Mouse (Mus musculus) splenic B cell, adult 2 months (primary cell): Measurements from ENCODE around the gene Sfxn5.

Experiments
- DNase-seq: peaks from one replicate; pipeline ENCODE4 v3.0.0-alpha.2; 2011; ENCODE audit warnings: low read depth, low spot score
- H3K27me3 ChIP-seq: 2 replicates; pipeline ENCODE4 v1.6.1; 2012; ENCODE audit warnings: mild to moderate bottlenecking, low read length, moderate library complexity, mixed read lengths; ENCODE audit not compliant: control insufficient read depth, poor library complexity, insufficient read depth, severe bottlenecking
- H3K36me3 ChIP-seq: 2 replicates; pipeline ENCODE4 v1.6.1; 2012; ENCODE audit warnings: mild to moderate bottlenecking, low read length, moderate library complexity, mixed read lengths; ENCODE audit not compliant: control insufficient read depth, poor library complexity, insufficient read depth, severe bottlenecking

The Sfxn5 gene

GRCm38 (mm10) chr6:85255578-85255977 lies 77.6 kb downstream of the Sfxn5 start:
- no peak for DNase-seq
- Histone ChIP-seq H3K36me3 (no peaks in the 10 kb centered on the region), H3K27me3 (no peaks in the 10 kb centered on the region)

GRCm38 (mm10) chr6:85253994-85254541 lies 79.2 kb downstream of the Sfxn5 start:
- Histone ChIP-seq H3K27me3 (no peaks in the 10 kb centered on the region), H3K36me3 (no peaks in the 10 kb centered on the region)
- DNase-seq = no peak

- Histone ChIP-seq H3K27me3 (no peaks in the 10 kb centered on the region), H3K36me3 (no peaks in the 10 kb centered on the region)
- DNase-seq = no peak
Measured at GRCm38 (mm10) chr6:85253275-85253674, 79.9 kb downstream of the Sfxn5 start.

- no peak for DNase-seq
- Histone ChIP-seq H3K27me3 (no peaks in the 10 kb centered on the region), H3K36me3 (no peaks in the 10 kb centered on the region)
Measured at GRCm38 (mm10) chr6:85252251-85253058, 80.8 kb downstream of the Sfxn5 start.

GRCm38 (mm10) chr6:85250811-85251241 lies 82.4 kb downstream of the Sfxn5 start:
- H3K27me3 ChIP-seq = no peaks in the 10 kb centered on the region
- DNase-seq = no peak
- no peaks in the 10 kb centered on the region for H3K36me3 ChIP-seq

- no peaks in the 10 kb centered on the region for H3K27me3 ChIP-seq
- no peak for DNase-seq
Measured at GRCm38 (mm10) chr6:85249821-85250220, 83.4 kb downstream of the Sfxn5 start.

GRCm38 (mm10) chr6:85239044-85239489 lies 94.2 kb downstream of the Sfxn5 start:
- H3K27me3 ChIP-seq = no peaks in the 10 kb centered on the region
- DNase-seq = peak; percentile 49
- no peaks in the 10 kb centered on the region for H3K36me3 ChIP-seq

More at GRCm38 (mm10) chr6:85249821-85250220, 83.4 kb downstream of the Sfxn5 start:
- no peaks in the 10 kb centered on the region for H3K36me3 ChIP-seq

- DNase-seq = no peak
- Histone ChIP-seq H3K27me3 (no peaks in the 10 kb centered on the region), H3K36me3 (no peaks in the 10 kb centered on the region)
Measured at GRCm38 (mm10) chr6:85237595-85238337, 95.5 kb downstream of the Sfxn5 start.

- peak; percentile 36 for DNase-seq
- H3K36me3 ChIP-seq = no peaks in the 10 kb centered on the region
- no peaks in the 10 kb centered on the region for H3K27me3 ChIP-seq
Measured at GRCm38 (mm10) chr6:85237001-85237400, 96.2 kb downstream of the Sfxn5 start.

GRCm38 (mm10) chr6:85234796-85235195 lies 98.4 kb downstream of the Sfxn5 start:
- no peak for DNase-seq
- H3K36me3 ChIP-seq = no peaks in the 10 kb centered on the region
- no peaks in the 10 kb centered on the region for H3K27me3 ChIP-seq

GRCm38 (mm10) chr6:85232836-85233623 lies 100.2 kb downstream of the Sfxn5 start:
- no peaks in the 10 kb centered on the region for H3K27me3 ChIP-seq
- no peak for DNase-seq

GRCm38 (mm10) chr6:85232045-85232444 lies 101.2 kb downstream of the Sfxn5 start:
- Histone ChIP-seq H3K36me3 (no peaks in the 10 kb centered on the region), H3K27me3 (no peaks in the 10 kb centered on the region)
- DNase-seq = no peak

More at GRCm38 (mm10) chr6:85232836-85233623, 100.2 kb downstream of the Sfxn5 start:
- no peaks in the 10 kb centered on the region for H3K36me3 ChIP-seq

- no peak for DNase-seq
- no peaks in the 10 kb centered on the region for H3K36me3 ChIP-seq
Measured at GRCm38 (mm10) chr6:85231469-85231868, 101.8 kb downstream of the Sfxn5 start.

GRCm38 (mm10) chr6:85230762-85231161 lies 102.5 kb downstream of the Sfxn5 start:
- Histone ChIP-seq H3K27me3 (no peaks in the 10 kb centered on the region), H3K36me3 (no peaks in the 10 kb centered on the region)
- DNase-seq = no peak

More at GRCm38 (mm10) chr6:85231469-85231868, 101.8 kb downstream of the Sfxn5 start:
- H3K27me3 ChIP-seq = no peaks in the 10 kb centered on the region
